ENCODE assay signal across 8 mouse cellular contexts in genomic region chr5:140847300-140847729, GRCm38 (mm10). TPM values are rescaled to one million over a fixed set of nuclear protein-coding genes. Genes with fewer than 3 reads are reported as not detected.
DNase-seq lines count a peak whose midpoint lies in the region; ATAC-seq and TF ChIP-seq lines count a peak whose summit lies in the region.

No protein-coding gene starts in this region.

- H3K9me3 ChIP-seq in forebrain, embryonic 15.5 days: no peaks in the 10 kb centered on the region
- H3K9me3 ChIP-seq in kidney, embryonic 15.5 days (replicated peaks): no peaks in the 10 kb centered on the region

- WGBS in thymus, adult 2 months: 34% methylated on average over 5 of the region's 5 CpGs
- 7% methylated on average over 5 of the region's 5 CpGs for WGBS in forebrain, embryonic 15.5 days
- 13% methylated on average over 5 of the region's 5 CpGs for WGBS in kidney, embryonic 15.5 days

- H3K4me2 ChIP-seq in forebrain, embryonic 15.5 days (replicated peaks): no peak overlapping the region
- H3K4me2 ChIP-seq in kidney, embryonic 15.5 days: no peak overlapping the region

- H3K4me3 ChIP-seq in thymus, adult 2 months (ENCODE audit: control insufficient read depth, insufficient read depth, low read length): no peak overlapping the region
- no peak overlapping the region for H3K4me3 ChIP-seq in forebrain, embryonic 15.5 days
- no peak overlapping the region for H3K4me3 ChIP-seq in kidney, embryonic 15.5 days (replicated peaks)

- no peak for TF ChIP-seq CTCF in thymus, adult 2 months (IDR thresholded peaks at IDR 0.05; ENCODE audit: borderline replicate concordance, control insufficient read depth, extremely low read depth, insufficient read depth, low read length, poor library complexity)

- H3K27me3 ChIP-seq in thymus, adult 2 months (ENCODE audit: control insufficient read depth, insufficient read depth, low read length): no peaks in the 10 kb centered on the region
- 0 out of 2 replicates have a peak, but pooled peaks cover 4% of the 10 kb centered on the region for H3K27me3 ChIP-seq in forebrain, embryonic 15.5 days
- H3K27me3 ChIP-seq in kidney, embryonic 15.5 days: 0 out of 2 replicates have a peak, but pooled peaks cover 9% of the 10 kb centered on the region

- H3K9ac ChIP-seq in forebrain, embryonic 15.5 days (replicated peaks): no peak overlapping the region
- no peak overlapping the region for H3K9ac ChIP-seq in kidney, embryonic 15.5 days

- DNase-seq in adrenal gland, adult (ENCODE audit: inconsistent age in 2 of 2, low spot score in 1 of 2): peak; percentile 37 to 80
- DNase-seq in adrenal gland, adult 2 months: no peak
- peak; percentile 38 for DNase-seq in thymus, adult 2 months
- no peak for DNase-seq in thymus, adult 18-20 months
- peak; percentile 39 for DNase-seq in lung, postnatal 25 days (ENCODE audit: low spot score)
- DNase-seq in right cerebral cortex, postnatal 14 days: peak; percentile 26

- H3K36me3 ChIP-seq in thymus, adult 2 months (ENCODE audit: control insufficient read depth, insufficient read depth, low read length): no peaks in the 10 kb centered on the region
- H3K36me3 ChIP-seq in forebrain, embryonic 15.5 days: no peaks in the 10 kb centered on the region
- no peaks in the 10 kb centered on the region for H3K36me3 ChIP-seq in kidney, embryonic 15.5 days

- ATAC-seq in forebrain, embryonic 15.5 days (replicated peaks): peak; percentile 63
- ATAC-seq in kidney, embryonic 15.5 days (replicated peaks; ENCODE audit: low FRiP score): 0 out of 2 replicates have a peak, but pooled peaks have one; percentile 36

- no peaks in the 10 kb centered on the region for H3K4me1 ChIP-seq in thymus, adult 2 months (replicated peaks; ENCODE audit: control insufficient read depth, insufficient read depth, low read length)
- no peaks in the 10 kb centered on the region for H3K4me1 ChIP-seq in forebrain, embryonic 15.5 days
- H3K4me1 ChIP-seq in kidney, embryonic 15.5 days: no peaks in the 10 kb centered on the region

- TF ChIP-seq POLR2A in thymus, adult 2 months (IDR thresholded peaks at IDR 0.05; ENCODE audit: control insufficient read depth, extremely low read depth, insufficient read depth, low read length, poor library complexity): no peak

- H3K27ac ChIP-seq in thymus, adult 2 months (ENCODE audit: control insufficient read depth, insufficient read depth, low read length): no peak overlapping the region
- 0 out of 2 replicates have a peak overlapping the region, but pooled peaks have one; percentile 27 for H3K27ac ChIP-seq in forebrain, embryonic 15.5 days (replicated peaks)
- H3K27ac ChIP-seq in kidney, embryonic 15.5 days: no peak overlapping the region

RNA-seq across cellular contexts. Expression of gene Gna12, which starts 17.1 kb away (rescaled TPM):
- 100 to 1,000 TPM; 116 to 121 TPM for total RNA-seq in adrenal gland, adult 2 months (2021)
- polyA plus RNA-seq in adrenal gland, adult 2 months (2012; rRNA removed): 153 and 200 TPM in 2 replicates
- 68.1 and 69.0 TPM in 2 replicates for polyA plus RNA-seq in thymus, adult 2 months (2012; rRNA removed)
- 26.3 and 65.4 TPM in 2 replicates for polyA plus RNA-seq in forebrain, embryonic 15.5 days (2015; fragmentation: Nextera tagmentation; extraction: Ambion mirVana)
- 15.9 and 16.1 TPM in 2 replicates for polyA plus RNA-seq in kidney, embryonic 15.5 days (2015; fragmentation: Nextera tagmentation; extraction: Ambion mirVana)

Comparison
In these comparisons a context has a peak if more than half of its experiments do, and no peak if none do; other contexts are left out.
1. DNase-seq: peak in adrenal gland, adult (2 of 2), thymus, adult 2 months (single experiment), lung, postnatal 25 days (single experiment) and right cerebral cortex, postnatal 14 days (single experiment); none in adrenal gland, adult 2 months (single experiment) and thymus, adult 18-20 months (0 of 2).